Mouse (Mus musculus): Measurements from ENCODE around the gene Il13ra1.

GRCm38 (mm10) chrX:36115171-36115570 lies 3.3 kb downstream of the Il13ra1 start:
- no peak for TF ChIP-seq POLR2A (IDR thresholded peaks at IDR 0.05; ENCODE audit: borderline replicate concordance, insufficient read depth, low read length)
- no peak for TF ChIP-seq CTCF (IDR thresholded peaks at IDR 0.05; ENCODE audit: borderline replicate concordance, insufficient read depth, low read depth, low read length)

All from cerebellum, adult 2 months (tissue).